Mouse (Mus musculus): ENCODE measurements at regions not wholly inside any gene's neighbourhood (a gene's known extent, or its start where the extent isn't known, plus 50 kb on each side); places are given as distances from the start of the nearest gene placed in this dataset.
A peak's percentile ranks its signal among the peaks of the same experiment; 100 is the strongest.

DNA sequence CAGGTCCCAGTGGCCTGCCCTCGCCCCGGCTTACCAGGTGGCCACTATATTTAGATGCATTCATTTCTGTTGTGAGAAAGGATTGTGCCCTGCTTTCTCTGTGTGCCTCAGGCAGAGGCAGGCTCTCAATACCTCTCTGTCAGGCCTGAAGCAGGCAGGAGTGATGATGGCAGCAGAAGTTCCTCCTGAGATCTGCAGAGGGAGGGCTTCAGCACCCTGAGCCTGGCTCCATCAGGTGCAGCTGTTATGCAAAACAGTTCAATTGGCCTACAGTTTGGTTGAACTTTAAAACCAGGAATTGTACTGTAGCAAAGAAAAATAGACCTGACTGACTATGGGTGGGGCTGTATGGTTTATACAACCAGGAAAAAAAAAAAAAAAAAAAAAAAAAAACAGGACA, 92.7 kb upstream of the Cpeb4 start:
- ATAC-seq (replicated peaks; ENCODE audit: low FRiP score, poor library complexity, severe bottlenecking), result no peak

DNA sequence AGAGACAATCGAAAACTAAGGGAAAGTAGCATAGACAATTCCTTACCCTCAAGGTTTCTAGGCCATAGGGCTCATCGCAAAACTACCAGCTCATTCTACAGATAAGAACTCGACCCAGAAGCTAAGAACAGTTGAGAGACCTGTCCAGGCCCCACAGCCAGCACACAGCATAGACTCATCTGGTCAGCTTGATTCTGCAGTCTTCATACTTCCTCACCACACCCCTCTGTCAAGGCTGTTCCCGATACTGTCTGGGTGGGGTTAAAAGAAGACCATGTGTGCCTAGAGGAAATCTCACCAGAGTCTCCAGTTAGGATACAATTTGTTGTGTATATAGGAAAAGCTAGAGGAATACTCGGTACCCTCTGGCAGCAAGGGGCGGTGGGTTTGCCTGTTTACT, 91.0 kb upstream of the Cpeb4 start:
- peak; percentile 92 for ATAC-seq (replicated peaks; ENCODE audit: low FRiP score, poor library complexity, severe bottlenecking)

DNA sequence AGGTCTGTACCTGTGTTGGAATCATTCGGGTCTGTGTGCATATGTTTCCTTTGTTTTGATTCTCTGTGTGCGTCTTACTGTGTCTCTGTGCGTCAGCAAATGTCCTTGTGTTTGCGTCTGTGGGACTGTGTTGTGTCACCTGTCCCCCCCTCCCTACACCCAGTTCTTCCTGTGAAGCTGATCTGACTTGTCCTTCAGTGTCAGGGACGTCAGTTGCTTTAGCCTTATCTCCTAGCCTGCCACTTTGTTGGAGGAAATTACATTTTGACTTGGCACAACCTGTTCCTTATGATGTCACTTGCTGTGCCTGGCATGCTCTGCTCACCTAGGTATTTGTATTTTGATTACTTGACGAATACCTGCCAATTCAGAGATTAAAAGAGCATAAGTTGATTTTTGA, 90.4 kb upstream of the Cpeb4 start:
- no peak for ATAC-seq (replicated peaks; ENCODE audit: low FRiP score, poor library complexity, severe bottlenecking)

DNA sequence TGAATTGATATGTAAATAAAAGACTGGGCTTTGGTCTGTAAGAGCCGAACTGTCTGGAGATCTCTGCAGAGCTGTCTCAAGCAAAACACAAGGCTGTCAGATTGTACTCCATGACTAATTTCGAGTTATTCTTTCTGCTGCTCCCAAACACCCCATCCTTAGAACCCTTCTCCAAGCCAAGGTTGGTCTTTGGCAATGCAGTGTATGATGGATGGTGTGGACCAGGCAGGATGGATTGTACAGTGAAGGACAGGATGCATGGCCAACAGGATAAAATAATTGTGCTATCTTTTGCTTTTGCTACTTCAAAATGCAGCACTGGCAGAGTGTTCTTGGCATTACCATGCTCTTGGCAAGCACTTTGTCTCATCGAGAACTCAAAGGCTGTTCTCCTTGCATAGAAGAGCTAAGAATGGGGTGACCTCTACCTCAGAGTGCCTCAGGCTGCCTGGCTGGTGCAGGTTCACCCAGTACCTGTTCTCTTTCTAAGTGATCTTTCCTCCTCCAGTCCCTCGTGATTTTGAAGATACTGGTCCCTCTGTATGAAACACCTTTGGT, 88.4 kb upstream of the Cpeb4 start:
- no peak for ATAC-seq (replicated peaks; ENCODE audit: low FRiP score, poor library complexity, severe bottlenecking)

DNA sequence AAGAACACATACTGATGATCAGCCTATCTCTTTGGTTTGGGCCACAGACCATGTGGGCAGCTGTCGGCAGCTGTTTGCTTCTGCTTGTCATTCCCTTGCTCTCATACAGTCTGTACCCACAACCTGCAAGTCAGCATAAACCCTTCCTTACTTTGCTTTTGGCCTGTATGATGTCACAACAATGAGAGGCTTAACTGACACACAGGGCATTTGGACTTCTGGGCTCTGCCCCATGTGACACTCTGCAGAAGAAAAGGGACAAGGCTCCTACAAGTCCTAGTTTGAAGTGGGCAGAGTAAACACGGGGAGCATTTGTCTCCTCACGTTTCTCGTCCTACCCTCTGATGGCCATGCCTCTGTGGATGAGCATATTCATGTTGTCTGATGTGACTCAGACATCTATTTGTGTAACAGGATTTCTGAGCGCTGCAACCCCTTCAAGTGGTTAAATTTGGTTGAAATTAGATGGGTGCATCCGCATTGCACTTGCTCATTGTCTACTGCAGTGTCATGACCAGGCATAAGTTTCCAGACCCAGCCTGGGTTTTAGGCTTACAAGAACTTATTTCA, 87.6 kb upstream of the Cpeb4 start:
- ATAC-seq (replicated peaks; ENCODE audit: low FRiP score, poor library complexity, severe bottlenecking), result no peak

DNA sequence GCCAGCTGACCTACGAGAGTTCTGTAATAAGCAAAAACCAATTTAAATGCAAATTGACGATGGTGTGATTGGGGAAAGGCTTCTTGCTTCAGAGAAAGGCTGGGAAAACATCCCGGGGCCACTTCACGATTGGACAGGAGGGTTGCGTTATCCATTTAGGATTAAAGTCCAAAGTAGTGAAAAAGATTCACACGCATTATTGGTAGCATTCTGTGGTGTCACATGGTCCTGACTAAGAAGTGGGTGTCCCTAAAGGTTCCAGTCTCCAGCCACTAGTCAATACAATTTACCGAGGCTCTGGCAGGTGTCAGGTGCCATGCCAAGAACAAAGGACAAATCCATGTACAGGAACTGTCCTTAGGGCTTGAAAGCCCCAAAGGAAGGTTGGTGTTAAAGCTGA, 86.9 kb upstream of the Cpeb4 start:
- ATAC-seq (replicated peaks; ENCODE audit: low FRiP score, poor library complexity, severe bottlenecking), result no peak

DNA sequence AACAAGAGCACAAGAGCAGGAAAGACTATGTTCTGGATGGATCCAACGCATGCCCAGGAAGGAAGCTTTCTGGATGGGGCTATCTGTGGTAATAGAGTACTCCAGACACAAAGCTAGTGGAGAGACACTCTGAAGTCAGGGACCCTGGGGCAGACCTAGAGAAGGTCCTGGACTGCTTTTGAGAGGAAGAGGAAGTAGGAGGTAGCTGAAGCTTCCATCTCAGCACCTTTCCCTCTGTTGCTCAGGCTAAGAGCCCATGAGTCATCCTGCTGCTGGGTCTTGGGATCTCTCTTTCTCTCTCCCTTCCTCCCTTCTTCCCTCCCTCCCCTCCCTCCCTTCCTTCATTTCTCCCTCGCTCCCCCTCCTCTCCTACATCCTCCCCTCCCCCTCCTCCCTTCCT, 84.6 kb upstream of the Cpeb4 start:
- ATAC-seq (replicated peaks; ENCODE audit: low FRiP score, poor library complexity, severe bottlenecking), result no peak

DNA sequence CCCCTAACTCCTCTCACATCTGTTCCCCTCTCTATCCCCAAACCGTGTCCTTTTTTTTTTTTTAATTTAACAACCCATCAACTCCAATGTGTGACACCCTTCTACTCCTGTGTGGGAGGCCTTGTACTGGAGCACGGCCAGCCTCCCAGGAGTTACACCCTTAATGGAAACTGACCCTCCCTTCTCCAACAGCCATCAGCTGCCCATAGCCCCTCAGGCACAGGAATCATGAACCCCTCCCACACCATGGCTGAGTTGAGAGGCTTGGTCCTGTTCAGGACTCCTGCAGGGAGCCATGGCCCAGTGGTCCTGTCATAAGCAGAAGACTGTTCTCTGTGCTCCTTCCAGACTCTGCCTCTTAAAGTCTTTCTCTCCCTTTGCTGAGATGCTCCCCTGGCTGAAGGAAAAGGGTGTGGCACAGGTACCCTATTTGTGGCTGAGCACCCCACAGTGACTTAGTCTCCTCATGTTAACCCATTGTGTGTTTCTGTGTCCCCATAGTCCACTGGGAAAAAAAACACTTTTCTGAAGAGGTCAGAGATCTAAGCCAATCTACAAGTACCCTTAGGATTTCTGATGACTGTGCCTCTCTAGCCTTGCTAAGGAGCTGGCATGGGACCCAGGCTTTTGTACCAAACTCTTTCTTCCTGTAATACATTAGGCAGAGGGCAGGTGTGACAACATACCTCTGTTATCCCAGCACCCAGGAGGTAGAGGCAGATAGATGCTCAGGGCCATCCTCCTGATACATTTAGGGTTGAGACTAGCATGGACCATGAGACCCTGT, 83.9 kb upstream of the Cpeb4 start:
- ATAC-seq (replicated peaks; ENCODE audit: low FRiP score, poor library complexity, severe bottlenecking), result no peak

DNA sequence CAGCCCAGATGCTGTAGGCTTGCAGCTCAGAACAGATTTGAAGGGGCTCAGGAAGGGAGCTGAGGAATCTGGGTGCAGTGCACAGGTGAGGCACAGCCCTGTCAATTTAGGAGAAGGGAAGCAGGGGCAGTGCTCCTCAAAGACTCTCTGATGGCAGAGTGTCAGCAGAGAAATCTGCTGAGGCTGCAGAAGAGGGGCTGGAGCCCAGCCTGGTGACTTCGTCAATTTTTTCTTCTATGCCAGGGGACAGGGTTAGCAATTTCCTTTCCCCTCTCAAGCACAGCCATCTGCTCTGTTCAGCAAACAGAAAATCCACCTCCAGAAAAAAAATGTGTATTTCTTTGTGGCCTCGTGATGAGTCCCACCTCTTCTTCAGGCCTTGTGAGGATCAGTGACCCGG, 82.0 kb upstream of the Cpeb4 start:
- ATAC-seq (replicated peaks; ENCODE audit: low FRiP score, poor library complexity, severe bottlenecking), result no peak

DNA sequence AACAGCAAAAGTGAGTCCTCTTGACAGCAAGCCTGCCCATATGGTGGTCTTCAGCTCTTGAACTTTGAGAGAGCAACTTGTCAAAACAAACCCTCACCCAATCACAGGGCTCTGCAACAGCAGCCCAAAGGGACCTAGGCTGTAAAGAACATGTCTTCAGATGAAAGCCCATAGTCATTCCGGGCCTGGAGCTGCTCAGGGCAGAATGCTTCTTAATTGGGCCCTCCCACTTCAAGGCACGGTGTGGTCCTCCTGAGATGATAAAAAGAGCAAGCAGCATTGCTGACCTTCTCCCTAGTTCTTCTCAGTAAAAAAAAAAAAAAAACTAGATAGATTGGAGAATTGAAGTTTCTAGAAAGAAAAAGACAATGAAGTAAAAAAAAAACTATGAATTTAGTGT, 80.7 kb upstream of the Cpeb4 start:
- no peak for ATAC-seq (replicated peaks; ENCODE audit: low FRiP score, poor library complexity, severe bottlenecking)

DNA sequence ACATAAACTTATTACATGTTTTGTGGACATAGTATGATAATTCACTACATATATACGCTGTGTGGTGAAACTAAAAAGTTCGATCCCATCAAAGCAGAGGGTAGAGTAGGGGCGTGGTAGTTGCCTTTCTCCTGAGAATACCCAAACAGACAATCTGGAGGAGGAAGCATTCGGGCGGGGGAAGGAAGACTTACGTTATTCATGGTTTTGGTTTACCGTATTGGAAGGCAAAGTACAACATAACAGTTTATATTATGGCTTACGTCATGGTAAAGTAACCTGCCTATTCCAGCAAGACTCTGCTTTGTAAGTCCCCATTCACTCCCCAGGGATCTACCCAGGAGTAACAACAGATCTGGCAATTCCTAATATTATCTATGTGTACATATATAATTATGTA, 76.9 kb upstream of the Cpeb4 start:
- no peak for ATAC-seq (replicated peaks; ENCODE audit: low FRiP score, poor library complexity, severe bottlenecking)

DNA sequence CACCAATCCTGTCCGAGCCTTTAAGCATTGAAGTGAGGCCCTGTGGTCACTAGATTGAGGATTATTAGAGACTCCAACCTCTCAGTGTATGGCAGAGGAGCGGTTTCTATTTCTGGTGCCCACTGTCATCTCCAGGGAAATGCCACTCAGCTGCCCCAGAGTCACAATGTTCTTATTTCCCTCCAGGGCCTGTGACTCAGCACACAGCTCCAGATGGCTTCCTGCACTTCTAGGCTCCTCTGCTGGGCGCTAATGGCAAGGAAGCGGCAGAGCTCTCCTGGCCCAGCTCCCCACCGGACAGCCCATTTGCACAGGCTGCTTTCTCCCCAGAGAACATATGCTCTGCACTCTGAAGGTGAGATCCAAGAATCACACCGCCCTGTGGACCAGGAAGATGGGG, 75.8 kb upstream of the Cpeb4 start:
- peak; percentile 83 for ATAC-seq (replicated peaks; ENCODE audit: low FRiP score, poor library complexity, severe bottlenecking)

DNA sequence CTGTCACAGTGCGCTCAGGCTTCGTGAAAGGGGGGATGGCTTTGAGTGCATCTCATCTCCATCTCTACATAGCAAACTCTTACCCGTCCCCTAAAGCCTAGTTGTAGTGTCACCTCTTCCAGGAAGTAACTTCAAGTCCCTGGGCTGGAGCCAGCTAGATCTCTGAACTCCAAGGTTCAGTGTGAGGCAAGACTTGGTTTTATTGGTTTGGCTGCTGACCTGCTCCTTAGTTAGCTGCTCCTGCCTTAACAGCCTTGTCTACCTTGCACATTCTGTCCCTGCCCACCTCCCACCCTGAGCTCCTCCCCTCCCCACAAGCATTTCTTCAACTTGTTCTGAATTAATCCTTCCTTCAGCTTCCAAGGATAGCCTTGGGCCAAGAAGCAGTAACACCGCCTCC, 70.4 kb upstream of the Cpeb4 start:
- ATAC-seq (replicated peaks; ENCODE audit: low FRiP score, poor library complexity, severe bottlenecking), result no peak

DNA sequence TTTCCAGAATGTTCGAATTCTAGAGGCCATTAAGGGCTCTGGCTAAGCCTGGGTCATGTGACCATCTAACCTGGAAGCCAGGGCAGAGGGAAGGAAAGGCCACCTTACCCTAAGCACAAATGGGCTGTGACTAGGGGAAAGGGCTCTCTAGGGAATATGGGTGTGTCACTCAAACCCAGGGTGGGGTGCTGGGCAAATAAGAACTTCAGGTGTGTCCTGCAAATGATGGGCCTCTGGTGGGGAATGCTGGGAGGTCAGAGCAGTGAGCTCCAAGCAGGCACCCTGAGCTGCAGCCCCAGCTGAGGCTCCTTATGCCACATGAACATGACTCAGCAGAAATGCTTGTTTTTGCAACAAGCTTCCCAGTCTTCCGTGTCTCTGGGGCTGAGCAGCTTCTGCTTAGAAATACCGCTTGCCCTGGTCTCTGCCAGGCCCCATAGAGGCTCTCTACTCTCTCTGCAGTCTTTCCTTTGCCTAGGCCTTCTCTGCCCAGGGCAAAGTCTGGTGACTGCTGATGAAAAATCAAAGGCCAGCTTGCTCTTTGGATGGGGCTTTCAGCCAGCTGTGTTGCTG, 68.6 kb upstream of the Cpeb4 start:
- peak; percentile 91 for ATAC-seq (replicated peaks; ENCODE audit: low FRiP score, poor library complexity, severe bottlenecking)

DNA sequence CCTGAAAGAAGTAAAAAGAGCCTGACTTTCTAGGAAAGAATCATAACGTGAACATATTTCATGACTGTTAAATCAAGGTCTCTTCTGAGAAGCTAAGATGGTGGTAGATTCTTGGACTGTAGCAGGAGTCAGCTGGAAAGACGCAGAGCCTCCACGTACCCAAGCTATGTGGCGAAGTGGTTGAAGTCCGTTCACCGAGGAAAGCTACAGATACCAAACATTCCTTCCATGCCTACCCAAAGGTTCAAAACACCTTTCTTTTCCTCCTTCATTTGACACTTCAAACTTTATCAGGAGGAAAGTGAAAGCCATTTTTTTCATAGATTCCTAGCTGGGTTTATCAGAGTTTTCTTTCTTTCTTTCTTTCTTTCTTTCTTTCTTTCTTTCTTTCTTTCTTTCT, 67.5 kb upstream of the Cpeb4 start:
- ATAC-seq (replicated peaks; ENCODE audit: low FRiP score, poor library complexity, severe bottlenecking), result no peak

DNA sequence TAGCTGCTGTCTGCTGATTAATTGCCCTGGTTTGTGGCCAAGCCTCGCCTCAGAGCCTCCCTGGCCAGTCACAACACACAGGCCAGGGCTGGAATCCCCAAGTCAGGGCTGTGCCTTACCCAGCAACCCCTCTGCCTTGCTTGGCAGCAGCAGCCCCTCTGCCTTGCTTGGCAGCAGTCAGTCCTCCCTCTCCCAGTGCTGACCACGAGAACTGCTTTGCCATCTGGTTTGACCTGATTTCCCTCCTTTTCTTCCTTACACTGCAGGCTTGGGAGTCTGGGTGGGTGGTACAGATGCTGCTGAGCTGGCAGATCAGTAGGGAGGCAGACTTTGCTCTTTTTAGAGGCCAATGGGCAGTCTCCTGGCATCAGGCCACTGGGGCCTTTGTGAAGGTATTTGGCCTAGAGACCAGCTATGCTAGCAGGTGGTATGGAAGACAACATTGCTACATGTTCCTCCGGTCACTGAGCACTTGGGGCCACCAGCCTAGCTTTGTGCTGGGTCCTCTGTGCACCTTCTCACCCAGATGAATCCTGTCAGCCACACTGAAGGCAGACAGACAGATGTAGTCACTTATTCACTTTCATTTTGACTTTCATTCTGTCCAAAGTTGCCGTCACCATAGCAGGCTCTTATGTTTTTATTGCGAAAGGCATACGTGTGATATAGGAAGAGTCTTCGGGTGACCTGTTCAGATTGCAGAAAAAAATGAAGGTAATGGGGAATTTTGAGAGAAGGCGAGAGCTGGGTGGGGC, 64.4 kb upstream of the Cpeb4 start:
- ATAC-seq (replicated peaks; ENCODE audit: low FRiP score, poor library complexity, severe bottlenecking), result 0 out of 2 replicates have a peak, but pooled peaks have one; percentile 8

DNA sequence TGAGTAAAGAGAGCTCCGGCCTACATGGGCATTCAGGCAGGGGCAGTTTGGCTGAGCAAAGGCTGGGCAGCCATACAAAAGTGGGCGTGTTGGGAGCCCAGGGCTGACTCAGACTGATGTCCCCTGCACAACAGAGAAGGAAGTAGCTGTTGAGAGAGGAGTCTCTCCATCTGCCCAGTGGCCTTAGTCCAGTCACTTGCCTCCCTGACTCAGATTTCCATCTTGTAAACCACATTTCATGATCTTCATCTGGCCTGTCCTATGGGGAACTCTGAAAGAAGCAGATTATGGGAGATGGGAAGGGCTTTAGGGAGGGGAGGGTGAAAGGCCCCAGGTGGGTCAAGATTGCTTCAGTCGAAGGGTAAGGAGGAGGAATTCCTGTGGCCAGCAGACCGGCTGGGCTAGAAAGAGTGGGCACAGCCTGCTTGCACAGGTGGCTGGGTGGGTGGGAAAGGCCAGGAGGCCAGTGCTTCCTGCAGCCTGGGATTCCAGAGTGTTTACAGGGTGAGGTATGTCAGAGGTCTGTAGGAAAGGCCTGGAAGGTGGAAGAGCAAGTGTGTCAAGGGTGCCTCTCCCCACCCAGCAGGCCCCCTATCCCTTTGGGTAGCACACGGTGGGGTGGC, 63.7 kb upstream of the Cpeb4 start:
- ATAC-seq (replicated peaks; ENCODE audit: low FRiP score, poor library complexity, severe bottlenecking), result no peak

DNA sequence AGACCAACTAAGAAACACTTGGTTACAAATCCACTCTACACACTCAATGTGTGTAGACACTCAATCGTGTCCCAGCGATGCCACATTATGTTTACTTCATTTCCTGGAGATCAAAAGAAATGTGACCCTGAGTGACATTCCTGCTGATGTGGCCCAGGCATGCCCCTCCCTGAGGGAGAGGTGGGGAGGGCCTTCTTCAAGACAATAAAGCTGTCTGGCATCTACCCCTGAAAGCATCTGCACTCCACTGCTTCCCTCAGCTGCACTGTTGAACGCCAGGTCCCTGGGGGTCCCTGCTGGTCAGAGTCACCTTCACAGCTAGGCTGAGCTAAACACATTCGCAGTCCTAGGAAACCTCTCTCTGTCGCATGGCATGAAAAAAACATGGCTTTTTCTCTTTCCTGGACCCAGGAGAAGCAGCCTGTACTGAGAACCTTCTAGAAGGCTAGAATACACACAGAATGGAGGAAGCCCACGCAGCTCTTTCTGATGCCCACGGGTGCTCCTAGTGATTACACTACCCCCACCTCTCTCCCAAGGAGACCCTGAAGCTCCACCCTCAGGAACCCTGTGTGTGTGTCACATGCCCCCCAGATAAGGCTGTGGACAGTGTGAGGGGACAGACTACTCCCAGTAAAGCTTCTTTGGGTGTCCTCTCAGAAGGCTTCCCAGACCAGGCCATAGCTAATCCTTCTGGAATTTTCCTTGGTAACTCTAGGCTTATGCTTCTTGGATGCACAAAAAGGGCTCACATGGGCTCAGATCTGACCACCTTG, 61.8 kb upstream of the Cpeb4 start:
- ATAC-seq (replicated peaks; ENCODE audit: low FRiP score, poor library complexity, severe bottlenecking), result no peak

DNA sequence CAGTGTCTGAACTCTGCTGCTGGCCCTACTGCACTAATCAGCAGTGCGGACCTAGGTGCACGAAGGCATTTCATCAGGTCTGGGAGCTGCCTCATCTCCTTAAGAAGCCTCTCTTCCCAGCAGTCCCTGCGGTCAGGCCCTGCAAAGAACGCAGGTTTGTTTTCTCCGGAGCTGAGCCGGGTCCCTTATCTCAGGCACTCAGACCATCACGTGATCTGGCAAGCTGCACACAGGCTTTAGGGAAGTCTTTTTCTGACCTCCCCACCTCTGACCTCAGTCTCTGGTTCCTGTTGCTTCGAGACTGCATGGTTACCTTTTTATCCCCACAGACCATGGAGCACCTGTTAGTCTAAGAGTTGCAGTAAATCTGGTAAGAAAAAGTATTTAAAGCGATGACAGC, 59.8 kb upstream of the Cpeb4 start:
- ATAC-seq (replicated peaks; ENCODE audit: low FRiP score, poor library complexity, severe bottlenecking), result peak; percentile 92

Data from erythroid progenitor cell, adult 5-6 weeks (primary cell).